In the genomic region with DNA sequence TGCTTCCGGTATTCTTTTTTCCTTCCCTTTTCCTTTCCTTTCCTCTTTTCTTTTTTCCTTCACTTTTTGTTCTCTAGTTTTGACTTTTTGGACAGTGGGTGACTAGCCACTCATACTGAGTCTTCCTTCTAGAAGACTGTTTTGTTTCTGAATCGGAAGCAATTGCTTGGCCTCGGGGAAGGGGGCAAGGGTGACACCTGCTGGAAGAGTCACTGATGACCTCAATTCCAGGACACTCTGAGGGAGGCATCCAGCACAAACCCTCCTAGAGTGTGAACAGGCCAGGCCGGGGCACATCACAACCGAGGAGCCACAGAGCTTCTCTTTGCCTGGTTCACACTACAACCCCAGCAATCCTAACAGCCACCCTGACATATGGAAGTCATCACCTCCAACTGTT, we compare ENCODE assay signal across 8 mouse cellular contexts. TPM values are rescaled to one million over a fixed set of nuclear protein-coding genes. Genes with fewer than 3 reads are reported as not detected.
DNase-seq lines count a peak whose midpoint lies in the region; ATAC-seq and TF ChIP-seq lines count a peak whose summit lies in the region.

No protein-coding gene starts in this region.

- no peaks in the 10 kb centered on the region for H3K27me3 ChIP-seq in thymus, adult 2 months (ENCODE audit: control insufficient read depth, insufficient read depth, low read length)
- H3K27me3 ChIP-seq in hindbrain, embryonic 13.5 days, result no peaks in the 10 kb centered on the region

- H3K27ac ChIP-seq in thymus, adult 2 months (ENCODE audit: control insufficient read depth, insufficient read depth, low read length), result no peak overlapping the region
- H3K27ac ChIP-seq in embryonic fibroblast, embryonic 13.5 days (ENCODE audit: insufficient read depth, low read length), result no peak overlapping the region
- H3K27ac ChIP-seq in hindbrain, embryonic 13.5 days, result no peak overlapping the region

- peak; percentile 50 to 66 for DNase-seq in heart, postnatal 14 days
- DNase-seq in heart, postnatal 25 days (ENCODE audit: low spot score), result no peak
- DNase-seq in thymus, adult 2 months, result peak; percentile 21
- DNase-seq in thymus, postnatal 0 days (ENCODE audit: low spot score), result no peak
- peak; percentile 76 for DNase-seq in lung, postnatal 36 days
- no peak for DNase-seq in left cerebral cortex, postnatal 25 days (ENCODE audit: low spot score in 2 of 2)

- H3K4me2 ChIP-seq in hindbrain, embryonic 13.5 days, result no peak overlapping the region

- intact Hi-C loops in heart, postnatal 14 days (cut with DNase I), result loop anchor here (2.0 to 5.0 kb wide), 3 partner anchors 36 to 73 kb away; a partner anchor contains a TSS
- intact Hi-C loops in heart, postnatal 25 days (cut with DNase I), result loop anchor here (1.0 to 5.0 kb wide), 3 partner anchors 36 to 74 kb away; a partner anchor contains a TSS
- intact Hi-C loops in left cerebral cortex, postnatal 25 days (cut with DNase I), result loop anchor here (5.0 kb wide), 1 partner anchor 49 kb away; no protein-coding TSS in a partner anchor

- no peak for ATAC-seq in hindbrain, embryonic 13.5 days (ENCODE audit: low FRiP score)

- H3K4me1 ChIP-seq in thymus, adult 2 months (replicated peaks; ENCODE audit: control insufficient read depth, insufficient read depth, low read length), result no peaks in the 10 kb centered on the region
- H3K4me1 ChIP-seq in embryonic fibroblast, embryonic 13.5 days (ENCODE audit: control insufficient read depth, insufficient read depth, low read length), result no peaks in the 10 kb centered on the region
- H3K4me1 ChIP-seq in hindbrain, embryonic 13.5 days (replicated peaks), result no peaks in the 10 kb centered on the region

- H3K36me3 ChIP-seq in thymus, adult 2 months (ENCODE audit: control insufficient read depth, insufficient read depth, low read length), result peaks cover 11% of the 10 kb centered on the region
- H3K36me3 ChIP-seq in hindbrain, embryonic 13.5 days, result peaks cover 36% of the 10 kb centered on the region

- no peak overlapping the region for H3K9ac ChIP-seq in hindbrain, embryonic 13.5 days

- 80% methylated on average over 5 of the region's 5 CpGs for WGBS in thymus, adult 2 months
- 49% methylated on average over 5 of the region's 5 CpGs for WGBS in hindbrain, embryonic 13.5 days

- no peaks in the 10 kb centered on the region for H3K9me3 ChIP-seq in hindbrain, embryonic 13.5 days

- no peak overlapping the region for H3K4me3 ChIP-seq in thymus, adult 2 months (ENCODE audit: control insufficient read depth, insufficient read depth, low read length)
- H3K4me3 ChIP-seq in embryonic fibroblast, embryonic 13.5 days (ENCODE audit: insufficient read depth, low read length), result no peak overlapping the region
- H3K4me3 ChIP-seq in hindbrain, embryonic 13.5 days, result no peak overlapping the region

- 0 out of 2 replicates have a peak, but pooled peaks have one; percentile 16 for TF ChIP-seq CTCF in thymus, adult 2 months (IDR thresholded peaks at IDR 0.05; ENCODE audit: borderline replicate concordance, control insufficient read depth, extremely low read depth, insufficient read depth, low read length, poor library complexity)
- peak; percentile 60; the same call in 1 of the 2 replicates for TF ChIP-seq CTCF in embryonic fibroblast, embryonic 13.5 days (IDR thresholded peaks at IDR 0.05; ENCODE audit: borderline replicate concordance, insufficient read depth, low read length)

- TF ChIP-seq POLR2A in thymus, adult 2 months (IDR thresholded peaks at IDR 0.05; ENCODE audit: control insufficient read depth, extremely low read depth, insufficient read depth, low read length, poor library complexity), result no peak
- no peak for TF ChIP-seq POLR2A in embryonic fibroblast, embryonic 13.5 days (IDR thresholded peaks at IDR 0.05; ENCODE audit: low read depth, low read length)

RNA-seq across cellular contexts. Expression of a gene that starts 34.0 kb away (rescaled TPM):
- total RNA-seq in heart, postnatal 14 days (2021), result 1 to 10 TPM; 8.3 to 9.9 TPM
- 1 to 10 TPM; 8.2 to 9.8 TPM for total RNA-seq in heart, postnatal 25 days (2021)
- 12.7 and 13.0 TPM in 2 replicates for polyA plus RNA-seq in thymus, adult 2 months (2012; rRNA removed)
- 6.2 and 7.0 TPM in 2 replicates for polyA plus RNA-seq in thymus, postnatal 0 days (2015; fragmentation: Nextera tagmentation; extraction: Ambion mirVana)
- polyA plus RNA-seq in embryonic fibroblast, embryonic 13.5 days (2011; ENCODE audit: insufficient read length, low read depth, missing spikeins), result 12.1 and 13.3 TPM in 2 replicates
- total RNA-seq in left cerebral cortex, postnatal 25 days (2021), result 10 to 100 TPM in 1 of 2 experiments, 1 to 10 TPM in 1; 10.0 to 13.3 TPM
- 9.2 and 10.8 TPM in 2 replicates for polyA plus RNA-seq in hindbrain, embryonic 13.5 days (2015; fragmentation: Nextera tagmentation; extraction: Ambion mirVana)

Comparison
In these comparisons a context has a peak if more than half of its experiments do, and no peak if none do; other contexts are left out.
1. DNase-seq: peak in heart, postnatal 14 days (2 of 2), thymus, adult 2 months (single experiment) and lung, postnatal 36 days (single experiment); none in heart, postnatal 25 days (single experiment), thymus, postnatal 0 days (single experiment) and left cerebral cortex, postnatal 25 days (0 of 2).